Mouse (Mus musculus) neural tube, embryonic 13.5 days (tissue): ENCODE measurements around the gene Hipk1. TPM values are rescaled to one million over a fixed set of nuclear protein-coding genes. Genes with fewer than 3 reads are reported as not detected.

Experiments
- ATAC-seq: fragments of 200-750 bp; cut with Nextera tagmentation; 2 replicates; pipeline ENCODE4 v1.8.0; 2017; ENCODE audit warnings: low read depth, mild to moderate bottlenecking, moderate TSS enrichment, moderate library complexity
- H3K27ac ChIP-seq: fragments of 300-500 bp; sonication (generic); replicated peaks from 2 replicates; pipeline ENCODE4 v1.5.1; 2015; ENCODE audit warnings: moderate library complexity, mild to moderate bottlenecking, inconsistent platforms
- H3K27me3 ChIP-seq: fragments of 300-500 bp; sonication (generic); 2 replicates; pipeline ENCODE4 v1.6.1; 2015; ENCODE audit warnings: mild to moderate bottlenecking, inconsistent platforms
- H3K36me3 ChIP-seq: fragments of 300-500 bp; sonication (generic); 2 replicates; pipeline ENCODE4 v1.6.1; 2015; ENCODE audit warnings: mild to moderate bottlenecking, inconsistent platforms
- H3K4me1 ChIP-seq: fragments of 300-500 bp; sonication (generic); replicated peaks from 2 replicates; pipeline ENCODE4 v1.6.1; 2015; ENCODE audit warnings: inconsistent platforms
- H3K4me2 ChIP-seq: fragments of 300-500 bp; sonication (generic); 2 replicates; pipeline ENCODE4 v1.6.1; 2015; ENCODE audit warnings: inconsistent platforms, mild to moderate bottlenecking, moderate library complexity
- H3K4me3 ChIP-seq: fragments of 300-500 bp; sonication (generic); 2 replicates; pipeline ENCODE4 v1.5.1; 2015; ENCODE audit warnings: mild to moderate bottlenecking, inconsistent platforms
- H3K9ac ChIP-seq: fragments of 300-500 bp; sonication (generic); 2 replicates; pipeline ENCODE4 v1.6.1; 2015; ENCODE audit warnings: moderate library complexity, mild to moderate bottlenecking, inconsistent platforms
- H3K9me3 ChIP-seq: fragments of 300-500 bp; sonication (generic); 2 replicates; pipeline ENCODE4 v1.6.1; 2016; ENCODE audit warnings: inconsistent platforms
- WGBS: fragments of 180-500 bp; shearing (Covaris S2); methylation state at CpG from one replicate; pipeline ENCODE4 v1.1.7; 2015; 5-methylcytosine and 5-hydroxymethylcytosine counted together
- polyA plus RNA-seq: library from polyadenylated mRNA; unstranded; fragments of >200 nt; fragmentation: Nextera tagmentation; extraction: Ambion mirVana; gene quantifications from 2 replicates; pipeline ENCODE4 v1.2.1, GENCODE M21; 2015

The Hipk1 gene
- polyA plus RNA-seq, 1 experiment from 2014 or later, result 10.6 TPM

GRCm38 (mm10) chr3:103772846-103773245, 18.5 kb downstream of the Hipk1 start:
- 0 out of 2 replicates have a peak, but pooled peaks cover 4% of the 10 kb centered on the region for H3K4me1 ChIP-seq
- ATAC-seq, result no peak
- H3K4me2 ChIP-seq, result no peak overlapping the region
- no peaks in the 10 kb centered on the region for H3K9me3 ChIP-seq
- H3K9ac ChIP-seq, result no peak overlapping the region
- H3K36me3 ChIP-seq, result peaks cover 31% of the 10 kb centered on the region
- H3K27ac ChIP-seq, result no peak overlapping the region
- H3K4me3 ChIP-seq, result no peak overlapping the region
- no peaks in the 10 kb centered on the region for H3K27me3 ChIP-seq
- WGBS, result 78% methylated on average over 4 of the region's 4 CpGs

GRCm38 (mm10) chr3:103771531-103772130, 19.7 kb downstream of the Hipk1 start:
- Histone ChIP-seq H3K4me3 (no peak overlapping the region), H3K9ac (no peak overlapping the region), H3K9me3 (no peaks in the 10 kb centered on the region), H3K27ac (no peak overlapping the region), H3K36me3 (peaks cover 20% of the 10 kb centered on the region), H3K27me3 (no peaks in the 10 kb centered on the region), H3K4me2 (no peak overlapping the region), H3K4me1 (0 out of 2 replicates have a peak, but pooled peaks cover 4% of the 10 kb centered on the region)
- 85% methylated on average over 9 of the region's 9 CpGs for WGBS
- ATAC-seq, result no peak

GRCm38 (mm10) chr3:103766789-103767188, 24.6 kb downstream of the Hipk1 start:
- Histone ChIP-seq H3K9me3 (no peaks in the 10 kb centered on the region), H3K4me2 (no peak overlapping the region), H3K4me3 (no peak overlapping the region), H3K27ac (no peak overlapping the region), H3K27me3 (no peaks in the 10 kb centered on the region), H3K36me3 (peaks cover 39% of the 10 kb centered on the region), H3K4me1 (no peaks in the 10 kb centered on the region), H3K9ac (no peak overlapping the region)
- 61% methylated on average over 3 of the region's 3 CpGs for WGBS
- no peak for ATAC-seq

GRCm38 (mm10) chr3:103759261-103759970, 31.9 kb downstream of the Hipk1 start:
- Histone ChIP-seq H3K9ac (no peak overlapping the region), H3K27ac (no peak overlapping the region), H3K27me3 (no peaks in the 10 kb centered on the region), H3K4me3 (no peak overlapping the region), H3K9me3 (no peaks in the 10 kb centered on the region), H3K4me1 (no peaks in the 10 kb centered on the region), H3K4me2 (no peak overlapping the region), H3K36me3 (peaks cover 75% of the 10 kb centered on the region)
- no peak for ATAC-seq
- WGBS, result 79% methylated on average over 5 of the region's 5 CpGs

GRCm38 (mm10) chr3:103758456-103758855, 32.9 kb downstream of the Hipk1 start:
- ATAC-seq, result no peak
- no peak overlapping the region for H3K4me2 ChIP-seq

GRCm38 (mm10) chr3:103756920-103757319, 34.4 kb downstream of the Hipk1 start:
- WGBS, result 92% methylated on average over 2 of the region's 2 CpGs
- Histone ChIP-seq H3K27ac (no peak overlapping the region), H3K4me1 (no peaks in the 10 kb centered on the region), H3K9ac (no peak overlapping the region), H3K4me2 (no peak overlapping the region), H3K9me3 (no peaks in the 10 kb centered on the region), H3K36me3 (peaks cover 74% of the 10 kb centered on the region), H3K4me3 (no peak overlapping the region), H3K27me3 (no peaks in the 10 kb centered on the region)
- no peak for ATAC-seq

More at GRCm38 (mm10) chr3:103758456-103758855, 32.9 kb downstream of the Hipk1 start:
- no peak overlapping the region for H3K9ac ChIP-seq
- H3K4me1 ChIP-seq, result no peaks in the 10 kb centered on the region
- 73% methylated on average over 7 of the region's 7 CpGs for WGBS
- peaks cover 75% of the 10 kb centered on the region for H3K36me3 ChIP-seq
- no peak overlapping the region for H3K4me3 ChIP-seq
- no peak overlapping the region for H3K27ac ChIP-seq
- no peaks in the 10 kb centered on the region for H3K27me3 ChIP-seq
- no peaks in the 10 kb centered on the region for H3K9me3 ChIP-seq

GRCm38 (mm10) chr3:103755351-103755750, 36.0 kb downstream of the Hipk1 start:
- Histone ChIP-seq H3K27ac (no peak overlapping the region), H3K4me3 (no peak overlapping the region), H3K4me1 (no peaks in the 10 kb centered on the region), H3K4me2 (no peak overlapping the region), H3K9me3 (no peaks in the 10 kb centered on the region), H3K27me3 (no peaks in the 10 kb centered on the region), H3K36me3 (peaks cover 75% of the 10 kb centered on the region), H3K9ac (no peak overlapping the region)
- WGBS, result 82% methylated on average over 3 of the region's 3 CpGs
- no peak for ATAC-seq

- 87% methylated on average over 2 of the region's 2 CpGs for WGBS
- Histone ChIP-seq H3K27ac (no peak overlapping the region), H3K36me3 (peaks cover 78% of the 10 kb centered on the region), H3K9me3 (no peaks in the 10 kb centered on the region), H3K4me3 (no peak overlapping the region), H3K9ac (no peak overlapping the region), H3K27me3 (no peaks in the 10 kb centered on the region), H3K4me1 (no peaks in the 10 kb centered on the region), H3K4me2 (no peak overlapping the region)
- ATAC-seq, result no peak
Observed at GRCm38 (mm10) chr3:103751558-103751957, 39.8 kb downstream of the Hipk1 start.

- 76% methylated on average over 5 of the region's 5 CpGs for WGBS
- no peaks in the 10 kb centered on the region for H3K9me3 ChIP-seq
- ATAC-seq, result no peak
- H3K27me3 ChIP-seq, result no peaks in the 10 kb centered on the region
- H3K4me2 ChIP-seq, result no peak overlapping the region
- no peak overlapping the region for H3K27ac ChIP-seq
- no peak overlapping the region for H3K9ac ChIP-seq
- no peak overlapping the region for H3K4me3 ChIP-seq
- peaks cover 89% of the 10 kb centered on the region for H3K36me3 ChIP-seq
- no peaks in the 10 kb centered on the region for H3K4me1 ChIP-seq
Observed at GRCm38 (mm10) chr3:103746711-103747110, 44.7 kb downstream of the Hipk1 start.

- Histone ChIP-seq H3K4me3 (no peak overlapping the region), H3K36me3 (peaks cover 82% of the 10 kb centered on the region)
- 83% methylated on average over 14 of the region's 14 CpGs for WGBS
Observed at GRCm38 (mm10) chr3:103745001-103745770, 46.2 kb downstream of the Hipk1 start.

GRCm38 (mm10) chr3:103743208-103743607, 48.2 kb downstream of the Hipk1 start:
- peaks cover 63% of the 10 kb centered on the region for H3K36me3 ChIP-seq
- 0 out of 2 replicates have a peak, but pooled peaks cover 10% of the 10 kb centered on the region for H3K4me1 ChIP-seq
- H3K27ac ChIP-seq, result no peak overlapping the region
- H3K27me3 ChIP-seq, result no peaks in the 10 kb centered on the region
- H3K9ac ChIP-seq, result no peak overlapping the region
- H3K4me3 ChIP-seq, result no peak overlapping the region
- H3K9me3 ChIP-seq, result no peaks in the 10 kb centered on the region
- no peak overlapping the region for H3K4me2 ChIP-seq
- ATAC-seq, result no peak
- WGBS, result 85% methylated on average over 6 of the region's 6 CpGs

More at GRCm38 (mm10) chr3:103745001-103745770, 46.2 kb downstream of the Hipk1 start:
- Histone ChIP-seq H3K4me1 (0 out of 2 replicates have a peak, but pooled peaks cover 6% of the 10 kb centered on the region), H3K9ac (no peak overlapping the region), H3K27me3 (no peaks in the 10 kb centered on the region), H3K27ac (no peak overlapping the region), H3K4me2 (no peak overlapping the region), H3K9me3 (no peaks in the 10 kb centered on the region)
- ATAC-seq, result no peak

GRCm38 (mm10) chr3:103740342-103740741, 51.0 kb downstream of the Hipk1 start:
- Histone ChIP-seq H3K4me3 (no peak overlapping the region), H3K36me3 (peaks cover 35% of the 10 kb centered on the region), H3K9ac (no peak overlapping the region), H3K27ac (no peak overlapping the region), H3K27me3 (no peaks in the 10 kb centered on the region), H3K4me2 (no peak overlapping the region), H3K9me3 (no peaks in the 10 kb centered on the region), H3K4me1 (peaks cover 38% of the 10 kb centered on the region)
- no peak for ATAC-seq
- WGBS, result 17% methylated on average over 5 of the region's 5 CpGs
